36 mouse cellular contexts compared by ENCODE assay signal in genomic region chr10:117181098-117181497, GRCm38 (mm10). TPM values are rescaled to one million over a fixed set of nuclear protein-coding genes. Genes with fewer than 3 reads are reported as not detected.
DNase-seq lines count a peak whose midpoint lies in the region; ATAC-seq lines count a peak whose summit lies in the region.
"Had no signal": no experiment of that assay in that cellular context is flagged by ENCODE, and none has a peak within 500 bp of the region (broad histone marks: within the 10 kb centered on the region; RNA-seq: fewer than 3 reads in every experiment).

No protein-coding gene starts in this region.

- ATAC-seq in embryonic facial prominence, embryonic 13.5 days (ENCODE audit: insufficient number of reproducible peaks, insufficient read depth, low FRiP score, low TSS enrichment, low read depth): 0 out of 2 replicates have a peak, but pooled peaks have one; percentile 32
- ATAC-seq in heart, embryonic 14.5 days (ENCODE audit: insufficient number of reproducible peaks, insufficient read depth, low FRiP score, low read depth): peak; percentile 78; the same call in 1 of the 2 replicates
- ATAC-seq in lung, embryonic 16.5 days (ENCODE audit: low read depth): peak; percentile 73; the same call in 1 of the 2 replicates
- no peak; the same call in 1 of the 2 replicates for ATAC-seq in embryonic facial prominence, embryonic 14.5 days (ENCODE audit: low read depth)
- ATAC-seq: forebrain, postnatal 0 days; inflammation-experienced regulatory T-cells, adult 6 months; midbrain, embryonic 16.5 days; Patski had no signal

- intact Hi-C loops in heart, postnatal 25 days (cut with DNase I): no loop called here

- no peak for DNase-seq in embryonic facial prominence, embryonic 10.5 days (ENCODE audit: low spot score)
- no peak for DNase-seq in heart, postnatal 25 days (ENCODE audit: low spot score)
- no peak for DNase-seq in lung, postnatal 36 days
- peak; percentile 52 for DNase-seq in embryonic facial prominence, embryonic 14.5 days (ENCODE audit: low spot score)
- no peak for DNase-seq in right cerebral cortex, postnatal 25 days
- DNase-seq: adrenal gland, postnatal 10 days; cerebellum, adult 11 months; cerebellum, adult 9-11 months; embryo, embryonic 11 days; forebrain, postnatal 0 days; gastrocnemius, postnatal 10 days; kidney, adult 11 months; kidney, postnatal 14 days; right cerebral cortex, adult 18-20 months; right cerebral cortex, postnatal 4 days; thymus, postnatal 25 days had no signal

- no peaks in the 10 kb centered on the region for H3K27me3 ChIP-seq in embryonic facial prominence, embryonic 13.5 days
- H3K27me3 ChIP-seq in embryonic facial prominence, embryonic 10.5 days (replicated peaks; ENCODE audit: low read depth, poor library complexity, severe bottlenecking): no peaks in the 10 kb centered on the region
- no peaks in the 10 kb centered on the region for H3K27me3 ChIP-seq in heart, embryonic 14.5 days (ENCODE audit: control insufficient read depth, insufficient read depth, low read length)
- no peaks in the 10 kb centered on the region for H3K27me3 ChIP-seq in lung, embryonic 16.5 days (ENCODE audit: control insufficient read depth, insufficient read depth, low read depth, low read length)
- no peaks in the 10 kb centered on the region for H3K27me3 ChIP-seq in embryonic facial prominence, embryonic 14.5 days (replicated peaks; ENCODE audit: control insufficient read depth, insufficient read depth, low read length)
- H3K27me3 ChIP-seq: embryonic facial prominence, embryonic 15.5 days; forebrain, embryonic 12.5 days; hindbrain, embryonic 15.5 days; limb, embryonic 15.5 days; neural tube, embryonic 12.5 days; Patski had no signal

- H3K36me3 ChIP-seq in embryonic facial prominence, embryonic 13.5 days: no peaks in the 10 kb centered on the region
- no peaks in the 10 kb centered on the region for H3K36me3 ChIP-seq in embryonic facial prominence, embryonic 10.5 days (replicated peaks)
- H3K36me3 ChIP-seq in heart, embryonic 14.5 days (ENCODE audit: control insufficient read depth, insufficient read depth, low read length): no peaks in the 10 kb centered on the region
- H3K36me3 ChIP-seq in lung, embryonic 16.5 days (ENCODE audit: control insufficient read depth, insufficient read depth, low read length): no peaks in the 10 kb centered on the region
- no peaks in the 10 kb centered on the region for H3K36me3 ChIP-seq in embryonic facial prominence, embryonic 14.5 days (ENCODE audit: control insufficient read depth, insufficient read depth, low read length)
- H3K36me3 ChIP-seq: embryonic facial prominence, embryonic 15.5 days; forebrain, embryonic 12.5 days; hindbrain, embryonic 10.5 days; hindbrain, embryonic 15.5 days; limb, embryonic 10.5 days; limb, embryonic 15.5 days; neural tube, embryonic 12.5 days had no signal

- H3K9ac ChIP-seq in embryonic facial prominence, embryonic 13.5 days: no peak overlapping the region
- H3K9ac ChIP-seq in heart, embryonic 14.5 days (ENCODE audit: low read length): no peak overlapping the region
- H3K9ac ChIP-seq in lung, embryonic 16.5 days (ENCODE audit: low read length): no peak overlapping the region
- no peak overlapping the region for H3K9ac ChIP-seq in embryonic facial prominence, embryonic 14.5 days (ENCODE audit: low read depth, low read length)
- H3K9ac ChIP-seq: embryonic facial prominence, embryonic 15.5 days; forebrain, embryonic 12.5 days; forebrain, postnatal 0 days; hindbrain, embryonic 15.5 days; limb, embryonic 15.5 days; liver, embryonic 14.5 days; neural tube, embryonic 12.5 days had no signal

- no peak overlapping the region for H3K4me2 ChIP-seq in embryonic facial prominence, embryonic 13.5 days
- H3K4me2 ChIP-seq in heart, embryonic 14.5 days (ENCODE audit: low read length): no peak overlapping the region
- no peak overlapping the region for H3K4me2 ChIP-seq in lung, embryonic 16.5 days (ENCODE audit: low read depth, low read length)
- no peak overlapping the region for H3K4me2 ChIP-seq in embryonic facial prominence, embryonic 14.5 days (ENCODE audit: low read depth, low read length)
- H3K4me2 ChIP-seq: embryonic facial prominence, embryonic 15.5 days; forebrain, embryonic 12.5 days; hindbrain, embryonic 15.5 days; limb, embryonic 15.5 days; midbrain, embryonic 11.5 days; neural tube, embryonic 12.5 days had no signal

- H3K27ac ChIP-seq in embryonic facial prominence, embryonic 13.5 days: peak overlapping the region; percentile 29; the same call in 1 of the 2 replicates
- H3K27ac ChIP-seq in embryonic facial prominence, embryonic 10.5 days (replicated peaks): no peak overlapping the region
- peak overlapping the region; percentile 34 to 60; a peak in 3 of 4 replicates for H3K27ac ChIP-seq in heart, embryonic 14.5 days (replicated peaks in 1 of 2; ENCODE audit: control insufficient read depth in 1 of 2, insufficient read depth in 1 of 2, low read depth in 2 of 2, low read length in 2 of 2)
- H3K27ac ChIP-seq in lung, embryonic 16.5 days (ENCODE audit: low read length): no peak overlapping the region
- no peak overlapping the region for H3K27ac ChIP-seq in embryonic facial prominence, embryonic 14.5 days (replicated peaks; ENCODE audit: low read depth, low read length)
- H3K27ac ChIP-seq: embryonic facial prominence, embryonic 15.5 days; forebrain, embryonic 12.5 days; hindbrain, embryonic 10.5 days; hindbrain, embryonic 15.5 days; limb, embryonic 10.5 days; limb, embryonic 15.5 days; liver, embryonic 14.5 days; neural tube, embryonic 12.5 days had no signal

- no peaks in the 10 kb centered on the region for H3K9me3 ChIP-seq in embryonic facial prominence, embryonic 13.5 days
- no peaks in the 10 kb centered on the region for H3K9me3 ChIP-seq in embryonic facial prominence, embryonic 10.5 days
- no peaks in the 10 kb centered on the region for H3K9me3 ChIP-seq in heart, embryonic 14.5 days (ENCODE audit: control insufficient read depth, low read length)
- H3K9me3 ChIP-seq in lung, embryonic 16.5 days (ENCODE audit: control insufficient read depth, low read length): no peaks in the 10 kb centered on the region
- H3K9me3 ChIP-seq in embryonic facial prominence, embryonic 14.5 days (ENCODE audit: control insufficient read depth, low read length): no peaks in the 10 kb centered on the region
- H3K9me3 ChIP-seq: embryonic facial prominence, embryonic 15.5 days; forebrain, embryonic 12.5 days; hindbrain, embryonic 10.5 days; hindbrain, embryonic 15.5 days; limb, embryonic 10.5 days; limb, embryonic 15.5 days; neural tube, embryonic 12.5 days had no signal

- H3K4me1 ChIP-seq in embryonic facial prominence, embryonic 13.5 days: peaks cover 3% of the 10 kb centered on the region; the same call in 1 of the 2 replicates
- peaks cover 6% of the 10 kb centered on the region; the same call in 1 of the 2 replicates for H3K4me1 ChIP-seq in embryonic facial prominence, embryonic 10.5 days
- peaks cover 8 to 20% of the 10 kb centered on the region in 2 experiments for H3K4me1 ChIP-seq in heart, embryonic 14.5 days (ENCODE audit: control insufficient read depth in 2 of 2, insufficient read depth in 2 of 2, low read length in 2 of 2)
- H3K4me1 ChIP-seq in lung, embryonic 16.5 days (replicated peaks; ENCODE audit: control insufficient read depth, insufficient read depth, low read length): peaks cover 4% of the 10 kb centered on the region; the same call in 1 of the 2 replicates
- H3K4me1 ChIP-seq in embryonic facial prominence, embryonic 14.5 days (ENCODE audit: control insufficient read depth, insufficient read depth, low read length): peaks cover 4% of the 10 kb centered on the region
- H3K4me1 ChIP-seq: forebrain, embryonic 12.5 days; hindbrain, embryonic 15.5 days; limb, embryonic 10.5 days; limb, embryonic 15.5 days; neural tube, embryonic 12.5 days had no signal

- no peak overlapping the region for H3K4me3 ChIP-seq in embryonic facial prominence, embryonic 13.5 days
- H3K4me3 ChIP-seq in embryonic facial prominence, embryonic 10.5 days: no peak overlapping the region
- no peak overlapping the region for H3K4me3 ChIP-seq in heart, embryonic 14.5 days (ENCODE audit: control insufficient read depth in 1 of 2, insufficient read depth in 1 of 2, low read depth in 1 of 2, low read length in 2 of 2)
- H3K4me3 ChIP-seq in lung, embryonic 16.5 days (ENCODE audit: low read length): no peak overlapping the region
- no peak overlapping the region for H3K4me3 ChIP-seq in embryonic facial prominence, embryonic 14.5 days (ENCODE audit: low read depth, low read length)
- H3K4me3 ChIP-seq: embryonic facial prominence, embryonic 15.5 days; forebrain, embryonic 12.5 days; hindbrain, embryonic 10.5 days; hindbrain, embryonic 15.5 days; limb, embryonic 10.5 days; limb, embryonic 15.5 days; neural tube, embryonic 12.5 days had no signal

- WGBS in embryonic facial prominence, embryonic 13.5 days: 21% methylated on average over 3 of the region's 3 CpGs
- WGBS in embryonic facial prominence, embryonic 10.5 days: 48% methylated on average over 3 of the region's 3 CpGs
- 21% methylated on average over 3 of the region's 3 CpGs for WGBS in heart, embryonic 14.5 days
- WGBS in lung, embryonic 16.5 days: 12% methylated on average over 3 of the region's 3 CpGs
- 42% methylated on average over 3 of the region's 3 CpGs for WGBS in embryonic facial prominence, embryonic 14.5 days

RNA-seq across cellular contexts. Expression of gene Frs2, which starts 32.8 kb away (rescaled TPM):
- 20.8 and 25.8 TPM in 2 replicates for polyA plus RNA-seq in embryonic facial prominence, embryonic 13.5 days (2015; fragmentation: Nextera tagmentation; extraction: Ambion mirVana)
- polyA plus RNA-seq in embryonic facial prominence, embryonic 10.5 days (2016; fragmentation: Nextera tagmentation; extraction: Ambion mirVana): 20.4 and 21.6 TPM in 2 replicates
- polyA plus RNA-seq in heart, embryonic 14.5 days (2014; fragmentation: Nextera tagmentation; extraction: Ambion mirVana): 25.4 and 26.1 TPM in 2 replicates
- 10 to 100 TPM; 16.3 to 17.1 TPM for total RNA-seq in heart, postnatal 25 days (2021)
- polyA plus RNA-seq in lung, embryonic 16.5 days (2015; fragmentation: Nextera tagmentation; extraction: Ambion mirVana): 19.4 and 20.8 TPM in 2 replicates
- 22.6 and 27.6 TPM in 2 replicates for polyA plus RNA-seq in embryonic facial prominence, embryonic 14.5 days (2014; fragmentation: Nextera tagmentation; extraction: Ambion mirVana)

RNA-seq across cellular contexts. Expression of gene Yeats4, which starts 43.2 kb away (rescaled TPM):
- polyA plus RNA-seq in embryonic facial prominence, embryonic 13.5 days (2015; fragmentation: Nextera tagmentation; extraction: Ambion mirVana): 80.0 and 87.4 TPM in 2 replicates
- polyA plus RNA-seq in embryonic facial prominence, embryonic 10.5 days (2016; fragmentation: Nextera tagmentation; extraction: Ambion mirVana): 107 and 110 TPM in 2 replicates
- polyA plus RNA-seq in heart, embryonic 14.5 days (2014; fragmentation: Nextera tagmentation; extraction: Ambion mirVana): 48.0 and 52.1 TPM in 2 replicates
- 10 to 100 TPM; 26.5 to 26.8 TPM for total RNA-seq in heart, postnatal 25 days (2021)
- polyA plus RNA-seq in lung, embryonic 16.5 days (2015; fragmentation: Nextera tagmentation; extraction: Ambion mirVana): 53.2 and 56.5 TPM in 2 replicates
- 57.9 and 64.6 TPM in 2 replicates for polyA plus RNA-seq in embryonic facial prominence, embryonic 14.5 days (2014; fragmentation: Nextera tagmentation; extraction: Ambion mirVana)

RNA-seq across cellular contexts. Expression of gene 9530003J23Rik, which starts 57.4 kb away (rescaled TPM):
- not detected in 2 replicates for polyA plus RNA-seq in embryonic facial prominence, embryonic 13.5 days (2015; fragmentation: Nextera tagmentation; extraction: Ambion mirVana)
- polyA plus RNA-seq in embryonic facial prominence, embryonic 10.5 days (2016; fragmentation: Nextera tagmentation; extraction: Ambion mirVana): not detected in 2 replicates
- not detected in 2 replicates for polyA plus RNA-seq in heart, embryonic 14.5 days (2014; fragmentation: Nextera tagmentation; extraction: Ambion mirVana)
- total RNA-seq in heart, postnatal 25 days (2021): not detected
- 0.20 TPM in 1 of 2 replicates, not detected in the other for polyA plus RNA-seq in lung, embryonic 16.5 days (2015; fragmentation: Nextera tagmentation; extraction: Ambion mirVana)
- not detected in 2 replicates for polyA plus RNA-seq in embryonic facial prominence, embryonic 14.5 days (2014; fragmentation: Nextera tagmentation; extraction: Ambion mirVana)
- total RNA-seq: adrenal gland, postnatal 10 days; forebrain, postnatal 0 days; gastrocnemius, postnatal 10 days; left cerebral cortex, postnatal 10 days; megakaryocyte, adult 5-6 weeks; MEL had no signal
- polyA plus RNA-seq: embryonic facial prominence, embryonic 15.5 days; forebrain, embryonic 12.5 days; hindbrain, embryonic 10.5 days; hindbrain, embryonic 15.5 days; inflammation-experienced regulatory T-cells, adult 6 months; kidney, embryonic 14.5 days; limb, embryonic 10.5 days; limb, embryonic 15.5 days; liver, embryonic 14.5 days; midbrain, embryonic 16.5 days; neural tube, embryonic 12.5 days; spleen, adult 2 months had no signal

Comparison
In these comparisons a context has a peak if more than half of its experiments do, and no peak if none do; other contexts are left out.
1. H3K27ac ChIP-seq: peak in embryonic facial prominence, embryonic 13.5 days (single experiment) and heart, embryonic 14.5 days (2 of 2); none in embryonic facial prominence, embryonic 10.5 days (single experiment), lung, embryonic 16.5 days (single experiment) and embryonic facial prominence, embryonic 14.5 days (single experiment).